Mouse (Mus musculus) neural tube, embryonic 14.5 days (tissue): ENCODE measurements around the gene Blvra. TPM values are rescaled to one million over a fixed set of nuclear protein-coding genes. Genes with fewer than 3 reads are reported as not detected.
"Not testable (repeated sequence)": the region's sequence is repeated elsewhere in the genome, so short reads cannot be mapped to it uniquely, and the experiment has no call there.

Experiments used
- ATAC-seq: fragments of 200-750 bp; cut with Nextera tagmentation; 2 replicates; pipeline ENCODE4 v1.8.0; 2017; ENCODE audit warnings: low read depth, mild to moderate bottlenecking, moderate TSS enrichment, moderate library complexity
- H3K27ac ChIP-seq: fragments of 300-500 bp; sonication (generic); 2 replicates; pipeline ENCODE4 v1.5.1; 2014; ENCODE audit warnings: low read depth, mild to moderate bottlenecking, control low read depth, low read length, moderate library complexity, mixed read lengths
- H3K27me3 ChIP-seq: fragments of 300-500 bp; sonication (generic); 2 replicates; pipeline ENCODE4 v1.6.1; 2014; ENCODE audit warnings: low read length; ENCODE audit not compliant: control insufficient read depth, insufficient read depth
- H3K36me3 ChIP-seq: fragments of 300-500 bp; sonication (generic); 2 replicates; pipeline ENCODE4 v1.6.1; 2014; ENCODE audit warnings: low read length, mixed read lengths; ENCODE audit not compliant: control insufficient read depth, insufficient read depth
- H3K4me1 ChIP-seq: fragments of 300-500 bp; sonication (generic); 2 replicates; pipeline ENCODE4 v1.6.1; 2014; ENCODE audit warnings: low read length; ENCODE audit not compliant: control insufficient read depth, insufficient read depth
- H3K4me2 ChIP-seq: fragments of 300-500 bp; sonication (generic); 2 replicates; pipeline ENCODE4 v1.6.1; 2014; ENCODE audit warnings: mild to moderate bottlenecking, low read depth, low read length, control low read depth
- H3K4me3 ChIP-seq: fragments of 300-500 bp; sonication (generic); 2 replicates; pipeline ENCODE4 v1.5.1; 2014; ENCODE audit warnings: low read depth, low read length, control low read depth, mixed read lengths
- H3K9ac ChIP-seq: fragments of 300-500 bp; sonication (generic); replicated peaks from 2 replicates; pipeline ENCODE4 v1.6.1; 2014; ENCODE audit warnings: low read depth, mild to moderate bottlenecking, control low read depth, low read length, mixed read lengths
- H3K9me3 ChIP-seq: fragments of 300-500 bp; sonication (generic); 2 replicates; pipeline ENCODE4 v1.6.1; 2016; ENCODE audit warnings: low read length; ENCODE audit not compliant: control insufficient read depth
- WGBS: fragments of 180-500 bp; shearing (Covaris S2); extraction: QIAGEN DNeasy Blood & Tissue Kit; methylation state at CpG from one replicate; pipeline ENCODE4 v1.1.7; 2014; 5-methylcytosine and 5-hydroxymethylcytosine counted together
- polyA plus RNA-seq: library from polyadenylated mRNA; unstranded; fragments of >200 nt; fragmentation: Nextera tagmentation; extraction: Ambion mirVana; gene quantifications from 2 replicates; pipeline ENCODE4 v1.2.1, GENCODE M21; 2014

Gene Blvra
- polyA plus RNA-seq, 1 experiment from 2014 or later, result 36.3 TPM

GRCm38 (mm10) chr2:127131353-127131752, 60.9 kb downstream of the Blvra start:
- WGBS, result 77% methylated on average over 8 of the region's 8 CpGs
- no peak overlapping the region for H3K9ac ChIP-seq
- ATAC-seq, result no peak
- H3K4me1 ChIP-seq, result peaks cover 5% of the 10 kb centered on the region; the same call in 1 of the 2 replicates
- H3K9me3 ChIP-seq, result no peaks in the 10 kb centered on the region
- H3K36me3 ChIP-seq, result no peaks in the 10 kb centered on the region
- H3K4me3 ChIP-seq, result no peak overlapping the region
- H3K4me2 ChIP-seq, result no peak overlapping the region
- no peak overlapping the region for H3K27ac ChIP-seq
- H3K27me3 ChIP-seq, result no peaks in the 10 kb centered on the region

- H3K36me3 ChIP-seq, result no peaks in the 10 kb centered on the region
- WGBS, result under 1% methylated on average over 57 of the region's 57 CpGs
- H3K4me3 ChIP-seq, result peak within 1 kb of the TSS; percentile 68
- no peaks in the 10 kb centered on the region for H3K9me3 ChIP-seq
- peak within 1 kb of the TSS; percentile 60 for H3K4me2 ChIP-seq
- H3K4me1 ChIP-seq, result peaks cover 5% of the 10 kb centered on the region; the same call in 1 of the 2 replicates
- no peaks in the 10 kb centered on the region for H3K27me3 ChIP-seq
- H3K9ac ChIP-seq, result peak within 1 kb of the TSS; percentile 51
- ATAC-seq, result peak; percentile 90
- peak within 1 kb of the TSS; percentile 69; the same call in 1 of the 2 replicates for H3K27ac ChIP-seq
Observed at GRCm38 (mm10) chr2:127133621-127134461, 63.4 kb downstream of the Blvra start, which contains the start of gene Ncaph. TSS of gene Ncaph (minus strand) at chr2:127133954.

DNA sequence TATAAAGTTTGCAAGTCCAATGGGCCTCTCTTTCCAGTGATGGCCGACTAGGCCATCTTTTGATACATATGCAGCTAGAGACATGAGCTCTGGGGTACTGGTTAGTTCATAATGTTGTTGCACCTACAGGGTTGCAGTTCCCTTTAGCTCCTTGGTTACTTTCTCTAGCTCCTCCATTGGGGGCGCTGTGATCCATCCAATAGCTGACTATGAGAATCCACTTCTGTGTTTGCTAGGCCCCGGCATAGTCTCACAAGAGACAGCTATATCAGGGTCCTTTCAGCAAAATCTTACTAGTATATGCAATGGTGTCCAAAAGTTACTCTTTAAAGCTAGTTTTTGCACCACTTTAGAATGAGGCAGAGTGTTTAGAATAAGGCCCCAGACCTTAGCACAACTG, 64.8 kb downstream of the Blvra start:
- not testable (repeated sequence) for H3K27me3 ChIP-seq, ATAC-seq
- 44% methylated on average over 2 of the region's 3 CpGs for WGBS

DNA sequence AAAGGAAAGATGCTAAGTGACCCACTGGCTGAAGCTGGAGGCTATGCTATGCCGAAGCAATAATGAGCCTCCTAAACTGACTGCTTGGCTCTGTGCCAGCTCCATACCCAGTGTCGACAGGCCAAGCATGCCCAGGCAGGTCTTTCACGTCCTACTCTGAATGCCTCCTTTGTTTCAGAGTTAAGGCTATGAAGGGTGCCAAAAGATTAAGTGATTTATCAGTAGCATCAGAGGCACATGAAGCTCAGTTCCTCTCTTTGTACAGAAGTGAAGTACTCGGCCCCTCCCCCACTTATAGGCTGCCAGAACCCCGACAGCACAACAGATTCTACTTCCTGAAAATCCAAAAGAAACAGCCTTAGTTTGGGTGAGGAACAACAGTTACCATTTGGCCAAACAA, 66.5 kb downstream of the Blvra start:
- H3K9ac ChIP-seq, result no peak overlapping the region
- no peaks in the 10 kb centered on the region for H3K27me3 ChIP-seq
- no peak overlapping the region for H3K4me3 ChIP-seq
- peaks cover 5% of the 10 kb centered on the region; the same call in 1 of the 2 replicates for H3K4me1 ChIP-seq
- H3K9me3 ChIP-seq, result no peaks in the 10 kb centered on the region
- H3K27ac ChIP-seq, result peak overlapping the region; percentile 44
- WGBS, result 5% methylated on average over 5 of the region's 5 CpGs
- H3K4me2 ChIP-seq, result no peak overlapping the region
- no peaks in the 10 kb centered on the region for H3K36me3 ChIP-seq
- peak; percentile 70; the same call in 1 of the 2 replicates for ATAC-seq

More for the DNA sequence above, 64.8 kb downstream of the Blvra start:
- H3K9ac ChIP-seq, H3K9me3 ChIP-seq, H3K4me2 ChIP-seq, H3K4me3 ChIP-seq, H3K36me3 ChIP-seq, H3K27ac ChIP-seq, H3K4me1 ChIP-seq: not testable (repeated sequence)

GRCm38 (mm10) chr2:127137838-127138420, 67.5 kb downstream of the Blvra start:
- Histone ChIP-seq H3K9me3 (no peaks in the 10 kb centered on the region), H3K4me3 (no peak overlapping the region), H3K36me3 (no peaks in the 10 kb centered on the region), H3K27me3 (no peaks in the 10 kb centered on the region), H3K4me1 (peaks cover 5% of the 10 kb centered on the region; the same call in 1 of the 2 replicates), H3K9ac (no peak overlapping the region), H3K4me2 (no peak overlapping the region), H3K27ac (no peak overlapping the region)
- 80% methylated on average over 10 of the region's 10 CpGs for WGBS
- ATAC-seq, result no peak

- 92% methylated on average over 4 of the region's 4 CpGs for WGBS
- H3K27me3 ChIP-seq, result no peaks in the 10 kb centered on the region
- H3K4me1 ChIP-seq, result peaks cover 5% of the 10 kb centered on the region; the same call in 1 of the 2 replicates
- no peak overlapping the region for H3K4me3 ChIP-seq
- H3K9me3 ChIP-seq, result no peaks in the 10 kb centered on the region
- H3K27ac ChIP-seq, result no peak overlapping the region
- no peak for ATAC-seq
- H3K9ac ChIP-seq, result no peak overlapping the region
- H3K4me2 ChIP-seq, result no peak overlapping the region
- H3K36me3 ChIP-seq, result no peaks in the 10 kb centered on the region
Observed at GRCm38 (mm10) chr2:127138449-127138848, 68.0 kb downstream of the Blvra start.

DNA sequence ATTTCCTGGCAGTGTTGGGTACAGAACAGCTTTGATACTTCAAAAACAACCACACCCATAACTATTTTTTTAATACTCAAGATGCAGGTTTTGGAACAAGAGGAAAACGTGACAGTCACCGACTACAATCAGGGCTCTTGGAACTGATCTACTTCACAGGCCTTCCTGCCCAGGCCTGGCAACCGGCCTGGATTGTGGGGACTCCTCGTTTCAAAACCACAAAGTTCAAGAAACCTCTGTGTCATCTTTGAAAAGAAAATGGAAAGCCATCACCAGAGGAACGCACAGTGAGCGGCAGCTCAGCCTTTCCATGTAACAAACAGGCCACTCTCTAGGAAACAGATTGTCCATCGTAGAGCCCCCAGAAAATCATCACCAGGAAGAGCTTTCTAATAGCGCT, 68.6 kb downstream of the Blvra start:
- no peaks in the 10 kb centered on the region for H3K36me3 ChIP-seq
- no peak for ATAC-seq
- H3K27me3 ChIP-seq, result no peaks in the 10 kb centered on the region
- WGBS, result 93% methylated on average over 8 of the region's 8 CpGs
- H3K4me1 ChIP-seq, result peaks cover 4% of the 10 kb centered on the region; the same call in 1 of the 2 replicates
- no peak overlapping the region for H3K4me3 ChIP-seq
- H3K4me2 ChIP-seq, result no peak overlapping the region
- H3K9me3 ChIP-seq, result no peaks in the 10 kb centered on the region
- no peak overlapping the region for H3K9ac ChIP-seq
- H3K27ac ChIP-seq, result no peak overlapping the region

DNA sequence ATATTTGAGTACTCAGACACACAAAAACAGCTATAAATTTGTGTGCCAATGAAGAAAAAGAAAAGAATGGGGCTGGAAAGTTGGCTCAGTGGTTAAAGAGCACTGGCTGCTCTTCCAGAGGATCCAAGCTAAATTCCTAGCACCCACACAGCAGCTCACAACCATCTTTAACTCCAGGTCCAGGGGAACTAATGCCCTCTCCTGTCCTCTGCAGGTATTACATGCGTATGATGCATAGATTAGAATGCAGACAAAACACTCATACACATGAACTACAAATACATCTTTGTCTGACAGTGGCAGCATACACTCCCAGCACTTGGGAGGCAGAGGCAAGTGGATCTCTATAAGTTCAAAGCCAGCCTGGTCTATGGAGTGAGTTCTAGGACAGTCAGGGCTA, 69.1 kb downstream of the Blvra start:
- H3K27ac ChIP-seq, result no peak overlapping the region
- H3K4me2 ChIP-seq, result no peak overlapping the region
- H3K9ac ChIP-seq, result no peak overlapping the region
- ATAC-seq, result no peak
- WGBS, result 100% methylated on average over 1 of the region's 1 CpGs
- no peaks in the 10 kb centered on the region; the same call in 1 of the 2 replicates for H3K4me1 ChIP-seq
- H3K36me3 ChIP-seq, result no peaks in the 10 kb centered on the region
- no peak overlapping the region for H3K4me3 ChIP-seq
- H3K27me3 ChIP-seq, result no peaks in the 10 kb centered on the region
- H3K9me3 ChIP-seq, result no peaks in the 10 kb centered on the region

DNA sequence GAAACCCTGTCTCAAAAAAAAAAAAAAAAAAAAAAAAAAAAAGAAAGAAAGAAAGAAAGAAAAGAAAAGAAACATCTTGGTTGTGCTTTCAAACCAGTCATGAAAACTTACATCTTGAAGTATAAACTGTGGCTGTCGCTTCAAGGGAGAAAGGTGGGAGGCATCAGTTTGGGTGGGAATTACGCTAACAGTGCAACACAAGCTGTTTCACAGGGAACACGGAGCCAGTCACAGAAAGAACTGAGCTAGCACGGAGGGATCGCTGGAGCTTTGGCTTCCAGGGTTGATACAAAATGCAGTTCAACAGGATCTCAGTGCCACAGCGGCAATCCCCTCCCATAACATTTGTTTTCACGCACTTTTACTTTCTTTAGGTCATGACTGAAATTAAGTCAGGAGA, 69.5 kb downstream of the Blvra start:
- Histone ChIP-seq H3K27ac (no peak overlapping the region), H3K36me3 (no peaks in the 10 kb centered on the region), H3K4me2 (no peak overlapping the region), H3K27me3 (no peaks in the 10 kb centered on the region), H3K4me3 (no peak overlapping the region), H3K9me3 (no peaks in the 10 kb centered on the region), H3K9ac (no peak overlapping the region), H3K4me1 (no peaks in the 10 kb centered on the region)
- ATAC-seq, result no peak
- WGBS, result 97% methylated on average over 7 of the region's 7 CpGs
